Mouse (Mus musculus): Measurements from ENCODE around the gene Cd164l2. TPM values are rescaled to one million over a fixed set of nuclear protein-coding genes. Genes with fewer than 3 reads are reported as not detected.
A peak's percentile ranks its signal among the peaks of the same experiment; 100 is the strongest.

Cd164l2 gene
- polyA plus RNA-seq, 1 experiment from 2014 or later: 1.6 TPM

GRCm38 (mm10) chr4:133256820-133257219 lies 44.9 kb downstream of the Cd164l2 start:
- Histone ChIP-seq H3K36me3 (ENCODE audit: control insufficient read depth, insufficient read depth, low read length) (no peaks in the 10 kb centered on the region), H3K9me3 (ENCODE audit: control insufficient read depth, low read length) (no peaks in the 10 kb centered on the region), H3K4me2 (ENCODE audit: low read depth, low read length) (peak overlapping the region; percentile 47), H3K9ac (ENCODE audit: low read depth, low read length) (peak overlapping the region; percentile 38; the same call in 1 of the 2 replicates), H3K27ac (ENCODE audit: low read length) (no peak overlapping the region), H3K4me3 (ENCODE audit: low read length) (peak overlapping the region; percentile 20), H3K4me1 (ENCODE audit: control insufficient read depth, insufficient read depth, low read length) (peaks cover 12% of the 10 kb centered on the region), H3K27me3 (replicated peaks; ENCODE audit: control insufficient read depth, insufficient read depth, low read length) (peaks cover 11% of the 10 kb centered on the region; the same call in 1 of the 2 replicates)
- WGBS: 18% methylated on average over 24 of the region's 24 CpGs
- ATAC-seq: peak; percentile 57

DNA sequence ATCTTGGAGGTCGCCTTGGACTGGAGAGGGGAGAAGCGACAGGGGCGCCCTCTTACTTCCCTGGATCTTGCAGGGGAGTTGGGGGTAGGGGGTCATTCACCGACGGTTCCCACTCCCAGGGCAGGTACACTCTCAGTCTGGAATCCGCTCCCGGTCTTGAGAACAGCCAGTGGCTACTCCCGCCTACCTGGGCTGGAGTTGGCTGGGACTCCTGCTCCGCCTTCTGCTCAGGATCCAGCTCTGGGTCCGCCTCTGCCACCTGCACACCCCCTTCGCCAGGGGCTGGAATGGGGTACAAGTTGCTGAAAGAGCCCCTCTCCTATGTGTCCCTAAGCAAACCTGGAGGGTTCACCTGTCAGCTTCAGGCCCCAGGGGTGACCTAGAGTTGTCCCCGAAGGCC lies 45.3 kb downstream of the Cd164l2 start:
- 31% methylated on average over 11 of the region's 12 CpGs for WGBS
- Histone ChIP-seq H3K27me3 (replicated peaks; ENCODE audit: control insufficient read depth, insufficient read depth, low read length) (peaks cover 9% of the 10 kb centered on the region; the same call in 1 of the 2 replicates), H3K27ac (ENCODE audit: low read length) (no peak overlapping the region), H3K9me3 (ENCODE audit: control insufficient read depth, low read length) (no peaks in the 10 kb centered on the region), H3K4me3 (ENCODE audit: low read length) (peak overlapping the region; percentile 20), H3K36me3 (ENCODE audit: control insufficient read depth, insufficient read depth, low read length) (no peaks in the 10 kb centered on the region), H3K4me1 (ENCODE audit: control insufficient read depth, insufficient read depth, low read length) (peaks cover 12% of the 10 kb centered on the region), H3K4me2 (ENCODE audit: low read depth, low read length) (peak overlapping the region; percentile 47), H3K9ac (ENCODE audit: low read depth, low read length) (peak overlapping the region; percentile 38; the same call in 1 of the 2 replicates)
- peak; percentile 61 for ATAC-seq

DNA sequence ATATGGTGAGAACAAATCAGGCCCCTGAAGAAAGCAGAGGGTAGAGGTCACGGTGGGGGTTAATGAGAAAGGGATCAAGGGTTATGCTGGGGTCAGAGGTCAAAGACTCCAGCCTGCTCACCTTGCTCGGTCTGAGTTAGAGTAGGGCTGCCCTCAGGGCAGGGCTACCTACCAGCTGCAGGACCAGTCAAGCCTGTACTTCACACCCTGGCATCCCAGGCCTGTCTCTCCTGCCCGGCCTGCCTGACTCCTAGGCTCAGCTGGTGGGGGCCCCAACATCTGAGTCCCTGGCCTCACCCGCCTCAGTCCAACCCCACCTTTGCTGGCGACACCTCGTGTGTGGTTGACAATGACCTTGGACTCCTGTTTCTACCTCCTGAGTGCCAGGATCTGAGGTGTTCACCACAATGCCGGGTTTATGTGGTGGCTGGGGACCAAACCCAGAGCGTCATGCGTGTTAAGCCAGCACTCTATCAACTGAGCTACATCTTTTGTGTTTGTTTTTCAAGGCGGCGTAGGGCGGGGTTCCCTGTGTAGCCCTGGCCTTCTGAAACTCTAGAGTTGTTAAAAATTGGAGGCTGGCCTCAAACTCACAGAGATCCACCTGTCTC lies 46.0 kb downstream of the Cd164l2 start:
- Histone ChIP-seq H3K27me3 (replicated peaks; ENCODE audit: control insufficient read depth, insufficient read depth, low read length) (peaks cover 9% of the 10 kb centered on the region; the same call in 1 of the 2 replicates), H3K9me3 (ENCODE audit: control insufficient read depth, low read length) (no peaks in the 10 kb centered on the region), H3K36me3 (ENCODE audit: control insufficient read depth, insufficient read depth, low read length) (no peaks in the 10 kb centered on the region), H3K4me1 (ENCODE audit: control insufficient read depth, insufficient read depth, low read length) (peaks cover 12% of the 10 kb centered on the region), H3K27ac (ENCODE audit: low read length) (no peak overlapping the region), H3K4me3 (ENCODE audit: low read length) (no peak overlapping the region), H3K9ac (ENCODE audit: low read depth, low read length) (no peak overlapping the region), H3K4me2 (ENCODE audit: low read depth, low read length) (no peak overlapping the region)
- ATAC-seq: peak; percentile 65
- WGBS: 61% methylated on average over 12 of the region's 12 CpGs

- H3K9ac ChIP-seq (ENCODE audit: low read depth, low read length): no peak overlapping the region
- 54% methylated on average over 10 of the region's 10 CpGs for WGBS
- no peak overlapping the region for H3K4me3 ChIP-seq (ENCODE audit: low read length)
- H3K36me3 ChIP-seq (ENCODE audit: control insufficient read depth, insufficient read depth, low read length): peaks cover 19% of the 10 kb centered on the region
- H3K27me3 ChIP-seq (replicated peaks; ENCODE audit: control insufficient read depth, insufficient read depth, low read length): no peaks in the 10 kb centered on the region
- peaks cover 8% of the 10 kb centered on the region for H3K4me1 ChIP-seq (ENCODE audit: control insufficient read depth, insufficient read depth, low read length)
- H3K27ac ChIP-seq (ENCODE audit: low read length): no peak overlapping the region
- no peaks in the 10 kb centered on the region for H3K9me3 ChIP-seq (ENCODE audit: control insufficient read depth, low read length)
- no peak for ATAC-seq
- H3K4me2 ChIP-seq (ENCODE audit: low read depth, low read length): no peak overlapping the region
Observed at GRCm38 (mm10) chr4:133261641-133262374, 49.9 kb downstream of the Cd164l2 start.

DNA sequence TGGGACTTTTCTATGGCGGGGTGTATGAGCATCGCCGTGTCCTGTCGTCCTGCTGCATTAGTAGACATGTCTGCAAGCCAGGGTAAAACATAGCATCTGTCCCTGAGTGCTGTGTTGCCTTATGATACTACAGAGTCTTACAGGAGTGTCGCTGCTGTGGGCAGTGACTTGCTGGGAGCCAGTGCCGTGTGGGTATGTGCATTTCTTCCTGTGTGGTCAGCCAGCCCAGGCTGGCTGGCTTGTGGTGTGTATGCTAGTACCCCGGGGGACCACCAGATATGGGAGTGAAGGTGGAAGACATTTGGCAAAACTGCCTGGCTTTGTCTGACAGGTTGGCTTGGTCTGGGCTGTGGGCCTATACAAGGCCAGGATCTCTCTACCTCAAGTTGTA lies 50.4 kb downstream of the Cd164l2 start:
- 76% methylated on average over 7 of the region's 7 CpGs for WGBS
- H3K27ac ChIP-seq (ENCODE audit: low read length): no peak overlapping the region
- peaks cover 19% of the 10 kb centered on the region for H3K36me3 ChIP-seq (ENCODE audit: control insufficient read depth, insufficient read depth, low read length)
- no peaks in the 10 kb centered on the region for H3K9me3 ChIP-seq (ENCODE audit: control insufficient read depth, low read length)
- H3K27me3 ChIP-seq (replicated peaks; ENCODE audit: control insufficient read depth, insufficient read depth, low read length): no peaks in the 10 kb centered on the region
- H3K4me2 ChIP-seq (ENCODE audit: low read depth, low read length): no peak overlapping the region
- H3K4me3 ChIP-seq (ENCODE audit: low read length): no peak overlapping the region; the same call in 1 of the 2 replicates
- ATAC-seq: no peak
- H3K4me1 ChIP-seq (ENCODE audit: control insufficient read depth, insufficient read depth, low read length): peaks cover 7% of the 10 kb centered on the region
- H3K9ac ChIP-seq (ENCODE audit: low read depth, low read length): no peak overlapping the region

- Histone ChIP-seq H3K4me2 (ENCODE audit: low read depth, low read length) (no peak within 1 kb of the TSS), H3K4me1 (ENCODE audit: control insufficient read depth, insufficient read depth, low read length) (peaks cover 1% of the 10 kb centered on the region; the same call in 1 of the 2 replicates), H3K27ac (ENCODE audit: low read length) (no peak within 1 kb of the TSS), H3K9me3 (ENCODE audit: control insufficient read depth, low read length) (no peaks in the 10 kb centered on the region), H3K36me3 (ENCODE audit: control insufficient read depth, insufficient read depth, low read length) (peaks cover 19% of the 10 kb centered on the region), H3K9ac (ENCODE audit: low read depth, low read length) (peak within 1 kb of the TSS; percentile 37; the same call in 1 of the 2 replicates), H3K4me3 (ENCODE audit: low read length) (no peak within 1 kb of the TSS; the same call in 1 of the 2 replicates), H3K27me3 (replicated peaks; ENCODE audit: control insufficient read depth, insufficient read depth, low read length) (no peaks in the 10 kb centered on the region)
- peak; percentile 48; the same call in 1 of the 2 replicates for ATAC-seq
- WGBS: 41% methylated on average over 7 of the region's 7 CpGs
Observed at GRCm38 (mm10) chr4:133262882-133263281, 51.0 kb downstream of the Cd164l2 start, which contains the start of gene Sytl1. Gene Sytl1 (minus strand): TSS chr4:133263113.

DNA sequence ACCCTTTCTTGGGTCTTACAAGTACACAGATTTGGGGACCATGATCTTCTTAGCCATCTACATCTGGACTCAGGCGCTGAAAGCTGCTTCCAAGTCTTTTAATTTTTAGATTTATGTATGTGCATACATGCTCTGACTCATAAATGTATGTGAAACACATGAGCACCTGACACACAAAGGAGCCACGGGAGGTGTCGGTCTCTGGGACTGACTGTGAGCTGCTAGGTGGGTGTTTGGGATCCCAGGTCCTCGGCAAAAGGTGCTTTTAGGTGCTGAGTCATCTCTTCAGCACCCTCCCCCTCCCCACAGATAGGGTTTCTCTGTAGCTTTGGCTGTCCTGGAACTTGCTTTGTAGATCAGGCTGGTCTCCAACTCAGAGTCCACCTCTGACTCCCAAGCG lies 51.8 kb downstream of the Cd164l2 start:
- no peak overlapping the region for H3K4me3 ChIP-seq (ENCODE audit: low read length)
- peaks cover 19% of the 10 kb centered on the region for H3K36me3 ChIP-seq (ENCODE audit: control insufficient read depth, insufficient read depth, low read length)
- H3K4me1 ChIP-seq (ENCODE audit: control insufficient read depth, insufficient read depth, low read length): no peaks in the 10 kb centered on the region
- no peak overlapping the region for H3K9ac ChIP-seq (ENCODE audit: low read depth, low read length)
- no peaks in the 10 kb centered on the region for H3K27me3 ChIP-seq (replicated peaks; ENCODE audit: control insufficient read depth, insufficient read depth, low read length)
- 91% methylated on average over 5 of the region's 5 CpGs for WGBS
- no peak overlapping the region for H3K27ac ChIP-seq (ENCODE audit: low read length)
- no peaks in the 10 kb centered on the region for H3K9me3 ChIP-seq (ENCODE audit: control insufficient read depth, low read length)
- no peak for ATAC-seq
- no peak overlapping the region for H3K4me2 ChIP-seq (ENCODE audit: low read depth, low read length)

- Histone ChIP-seq H3K4me2 (ENCODE audit: low read depth, low read length) (no peak overlapping the region), H3K4me1 (ENCODE audit: control insufficient read depth, insufficient read depth, low read length) (no peaks in the 10 kb centered on the region), H3K4me3 (ENCODE audit: low read length) (no peak overlapping the region), H3K9ac (ENCODE audit: low read depth, low read length) (no peak overlapping the region), H3K36me3 (ENCODE audit: control insufficient read depth, insufficient read depth, low read length) (peaks cover 19% of the 10 kb centered on the region), H3K27me3 (replicated peaks; ENCODE audit: control insufficient read depth, insufficient read depth, low read length) (no peaks in the 10 kb centered on the region), H3K27ac (ENCODE audit: low read length) (no peak overlapping the region), H3K9me3 (ENCODE audit: control insufficient read depth, low read length) (no peaks in the 10 kb centered on the region)
- no peak for ATAC-seq
- WGBS: 95% methylated on average over 2 of the region's 2 CpGs
Observed at GRCm38 (mm10) chr4:133264559-133264958, 52.6 kb downstream of the Cd164l2 start.

DNA sequence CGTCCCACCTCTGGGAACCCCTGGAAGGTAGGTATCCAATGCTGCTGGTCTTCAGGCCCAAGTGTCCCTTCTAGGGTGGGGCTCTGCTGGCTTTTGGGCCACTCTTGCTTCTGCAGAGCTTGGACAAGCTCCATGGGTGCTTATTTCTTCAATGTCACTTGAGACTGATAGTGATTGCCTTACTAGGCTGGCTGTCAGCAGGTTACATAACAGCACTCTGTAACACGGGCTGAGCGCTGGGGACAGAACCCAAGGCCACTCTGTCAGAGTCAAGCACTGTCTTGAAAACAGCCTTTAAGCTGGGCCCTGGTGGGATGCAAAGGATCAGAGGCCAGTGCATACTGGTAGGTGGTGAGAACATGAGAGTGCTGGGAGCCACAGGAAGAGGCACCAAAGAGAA lies 53.4 kb downstream of the Cd164l2 start:
- Histone ChIP-seq H3K9me3 (ENCODE audit: control insufficient read depth, low read length) (no peaks in the 10 kb centered on the region), H3K27ac (ENCODE audit: low read length) (no peak overlapping the region), H3K9ac (ENCODE audit: low read depth, low read length) (no peak overlapping the region), H3K4me2 (ENCODE audit: low read depth, low read length) (no peak overlapping the region), H3K27me3 (replicated peaks; ENCODE audit: control insufficient read depth, insufficient read depth, low read length) (no peaks in the 10 kb centered on the region), H3K4me3 (ENCODE audit: low read length) (no peak overlapping the region), H3K36me3 (ENCODE audit: control insufficient read depth, insufficient read depth, low read length) (peaks cover 22% of the 10 kb centered on the region), H3K4me1 (ENCODE audit: control insufficient read depth, insufficient read depth, low read length) (no peaks in the 10 kb centered on the region)
- WGBS: 93% methylated on average over 3 of the region's 3 CpGs
- ATAC-seq: no peak

All from intestine, embryonic 16.5 days (tissue).